Mouse (Mus musculus) layer of hippocampus, postnatal 25 days (tissue): ENCODE data around the gene Rnf133. TPM values are rescaled to one million over a fixed set of nuclear protein-coding genes. Genes with fewer than 3 reads are reported as not detected.

Experiments used
- DNase-seq, 2 experiments: peaks; one replicate each; pipeline ENCODE4 v3.0.0; 2022; ENCODE audit warnings: mixed read lengths in 2 of 2, low spot score in 1 of 2; ENCODE audit errors: extremely low spot score in 1 of 2
- total RNA-seq, 2 experiments: library from RNA; stranded (reverse); gene quantifications; 2 replicates each; pipeline ENCODE4 v1.2.3; 2021

Gene Rnf133
- 1 to 10 TPM in 1 of 2 experiments, under 1 TPM in 1; 0.20 to 1.1 TPM for total RNA-seq

- DNase-seq: no peak
Observed at GRCm38 (mm10) chr6:23650205-23650604, at the start of gene Rnf133. TSS of gene Rnf133 (minus strand) at chr6:23650305.

- DNase-seq: no peak
Observed at GRCm38 (mm10) chr6:23678172-23678571, 28.1 kb upstream of the Rnf133 start.

GRCm38 (mm10) chr6:23655036-23655435 is 4.9 kb upstream of the Rnf133 start, which contains the start of gene Rnf148:
TSS of gene Rnf148 (minus strand) at chr6:23655136.
- no peak for DNase-seq

GRCm38 (mm10) chr6:23648732-23649131 is 1.4 kb downstream of the Rnf133 start:
- DNase-seq: no peak

- no peak for DNase-seq
Observed at GRCm38 (mm10) chr6:23647627-23648247, 2.4 kb downstream of the Rnf133 start.

GRCm38 (mm10) chr6:23637081-23637480 is 13.0 kb downstream of the Rnf133 start:
- peak in 1 of 2 experiments; percentile 25 for DNase-seq

GRCm38 (mm10) chr6:23635208-23635607 is 14.9 kb downstream of the Rnf133 start:
- DNase-seq: no peak

GRCm38 (mm10) chr6:23634016-23634415 is 16.1 kb downstream of the Rnf133 start:
- DNase-seq: no peak

GRCm38 (mm10) chr6:23630465-23630864 is 19.6 kb downstream of the Rnf133 start:
- DNase-seq: no peak

Other genes with a start within 250 kb of the Rnf133 start
- under 1 TPM; 0.44 to 0.80 TPM for gene Rnf148, start 4.8 kb upstream of the Rnf133 start, total RNA-seq
- gene Cadps2, start 189.1 kb upstream of the Rnf133 start, total RNA-seq: 10 to 100 TPM; 78.3 to 87.8 TPM